Mouse (Mus musculus): ENCODE measurements around the gene Cenpo. TPM values are rescaled to one million over a fixed set of nuclear protein-coding genes. Genes with fewer than 3 reads are reported as not detected.

Cenpo gene
- total RNA-seq, 1 experiment, result 17.6 TPM

- Histone ChIP-seq H3K27ac (ENCODE audit: insufficient read depth, low read depth, low read length, poor library complexity, severe bottlenecking) (no peak overlapping the region), H3K9ac (ENCODE audit: insufficient read depth, low read depth, low read length, poor library complexity, severe bottlenecking) (no peak overlapping the region), H3K4me3 (ENCODE audit: insufficient read depth in 1 of 2, low read depth in 1 of 2, low read length in 2 of 2, poor library complexity in 1 of 2, severe bottlenecking in 1 of 2) (no peak overlapping the region), H3K36me3 (ENCODE audit: control insufficient read depth, insufficient read depth, low read length, poor library complexity, severe bottlenecking) (no peaks in the 10 kb centered on the region), H3K4me1 (ENCODE audit: control insufficient read depth in 2 of 2, insufficient read depth in 2 of 2, low read length in 2 of 2, poor library complexity in 1 of 2) (peaks cover 0 to 11% of the 10 kb centered on the region in 2 experiments; a peak in 2 of 4 replicates), H3K9me3 (ENCODE audit: control insufficient read depth, insufficient read depth, low read depth, low read length) (no peaks in the 10 kb centered on the region)
- in situ Hi-C loops (cut with MboI; ENCODE audit: low sequenced_read_pairs in 2 of 2, unreplicated experiment in 2 of 2), result no loop called here
- TF ChIP-seq MAFK (IDR thresholded peaks at IDR 0.05; ENCODE audit: insufficient read depth, low read depth, low read length) (no peak), HCFC1 (IDR thresholded peaks at IDR 0.05; ENCODE audit: borderline replicate concordance, insufficient read depth, low read length) (no peak), CHD2 (IDR thresholded peaks at IDR 0.05; ENCODE audit: low read depth, low read length) (no peak), ZC3H11A (IDR thresholded peaks at IDR 0.05; ENCODE audit: borderline replicate concordance, low read depth, low read length) (no peak), ZNF384 (IDR thresholded peaks at IDR 0.05; ENCODE audit: low read depth, low read length) (no peak)
- no peak for DNase-seq (ENCODE audit: low read depth, low spot score)
Observed at GRCm38 (mm10) chr12:4158868-4159632, 75.0 kb downstream of the Cenpo start.

DNA sequence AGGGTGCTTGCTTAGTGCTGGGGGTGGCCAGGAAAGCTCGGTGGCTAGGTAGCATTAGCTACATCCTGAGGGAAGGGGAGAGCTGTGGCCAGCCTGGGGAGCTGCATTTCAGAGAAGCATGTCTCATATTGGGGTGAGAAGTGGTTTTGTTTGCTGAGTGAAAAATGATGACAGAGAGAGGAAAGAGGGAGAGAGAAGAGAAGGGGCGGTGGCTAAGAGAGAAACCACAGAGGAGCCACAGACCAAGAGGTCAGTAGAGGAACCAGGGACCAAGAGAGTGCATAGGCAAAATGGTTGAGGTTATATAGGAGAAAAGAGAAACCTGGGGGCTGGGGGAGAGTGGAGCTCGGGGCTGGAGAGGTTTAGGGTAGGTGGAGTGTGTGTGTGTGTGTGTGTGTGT is 75.9 kb downstream of the Cenpo start:
- Histone ChIP-seq H3K9me3 (ENCODE audit: control insufficient read depth, insufficient read depth, low read depth, low read length) (no peaks in the 10 kb centered on the region), H3K4me1 (ENCODE audit: control insufficient read depth in 2 of 2, insufficient read depth in 2 of 2, low read length in 2 of 2, poor library complexity in 1 of 2) (peaks cover 0 to 11% of the 10 kb centered on the region in 2 experiments; a peak in 2 of 4 replicates), H3K9ac (ENCODE audit: insufficient read depth, low read depth, low read length, poor library complexity, severe bottlenecking) (no peak overlapping the region), H3K4me3 (ENCODE audit: insufficient read depth in 1 of 2, low read depth in 1 of 2, low read length in 2 of 2, poor library complexity in 1 of 2, severe bottlenecking in 1 of 2) (no peak overlapping the region), H3K36me3 (ENCODE audit: control insufficient read depth, insufficient read depth, low read length, poor library complexity, severe bottlenecking) (no peaks in the 10 kb centered on the region), H3K27ac (ENCODE audit: insufficient read depth, low read depth, low read length, poor library complexity, severe bottlenecking) (no peak overlapping the region)
- TF ChIP-seq ZNF384 (IDR thresholded peaks at IDR 0.05; ENCODE audit: low read depth, low read length) (no peak), MAFK (IDR thresholded peaks at IDR 0.05; ENCODE audit: insufficient read depth, low read depth, low read length) (no peak), HCFC1 (IDR thresholded peaks at IDR 0.05; ENCODE audit: borderline replicate concordance, insufficient read depth, low read length) (no peak), ZC3H11A (IDR thresholded peaks at IDR 0.05; ENCODE audit: borderline replicate concordance, low read depth, low read length) (no peak), CHD2 (IDR thresholded peaks at IDR 0.05; ENCODE audit: low read depth, low read length) (no peak)
- DNase-seq (ENCODE audit: low read depth, low spot score), result no peak
- in situ Hi-C loops (cut with MboI; ENCODE audit: low sequenced_read_pairs in 2 of 2, unreplicated experiment in 2 of 2), result no loop called here

DNA sequence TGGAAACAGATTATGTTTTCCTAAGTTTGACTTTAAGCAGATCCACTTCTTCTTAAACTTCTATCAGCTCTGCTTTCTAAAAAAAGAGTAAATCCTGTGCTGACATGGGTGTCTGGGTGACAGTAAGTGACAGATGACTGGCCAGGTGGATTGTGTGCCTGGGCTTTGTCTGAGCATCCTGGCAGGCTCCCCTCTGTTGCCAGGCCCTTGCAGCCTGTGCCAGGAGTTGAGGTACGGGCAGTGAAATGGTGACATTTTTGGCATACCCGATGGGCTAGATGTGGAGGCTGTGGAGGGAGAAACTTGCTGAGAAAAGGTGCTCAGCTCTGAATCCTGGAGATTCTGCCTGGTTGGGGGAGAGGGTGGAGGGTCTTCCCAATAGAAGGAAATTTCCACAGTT is 76.6 kb downstream of the Cenpo start:
- H3K4me3 ChIP-seq (ENCODE audit: insufficient read depth in 1 of 2, low read depth in 1 of 2, low read length in 2 of 2, poor library complexity in 1 of 2, severe bottlenecking in 1 of 2), result no peak overlapping the region

GRCm38 (mm10) chr12:4151969-4152368 is 82.1 kb downstream of the Cenpo start:
- H3K4me3 ChIP-seq (ENCODE audit: insufficient read depth in 1 of 2, low read depth in 1 of 2, low read length in 2 of 2, poor library complexity in 1 of 2, severe bottlenecking in 1 of 2), result no peak overlapping the region
- 0 out of 4 replicates have a peak, but pooled peaks cover 0 to 2% of the 10 kb centered on the region in 2 experiments for H3K4me1 ChIP-seq (ENCODE audit: control insufficient read depth in 2 of 2, insufficient read depth in 2 of 2, low read length in 2 of 2, poor library complexity in 1 of 2)
- no peak overlapping the region for H3K27ac ChIP-seq (ENCODE audit: insufficient read depth, low read depth, low read length, poor library complexity, severe bottlenecking)
- no peak for DNase-seq (ENCODE audit: low read depth, low spot score)
- H3K9ac ChIP-seq (ENCODE audit: insufficient read depth, low read depth, low read length, poor library complexity, severe bottlenecking), result no peak overlapping the region
- H3K36me3 ChIP-seq (ENCODE audit: control insufficient read depth, insufficient read depth, low read length, poor library complexity, severe bottlenecking), result no peaks in the 10 kb centered on the region
- H3K9me3 ChIP-seq (ENCODE audit: control insufficient read depth, insufficient read depth, low read depth, low read length), result no peaks in the 10 kb centered on the region
- in situ Hi-C loops (cut with MboI; ENCODE audit: low sequenced_read_pairs in 2 of 2, unreplicated experiment in 2 of 2), result no loop called here
- TF ChIP-seq HCFC1 (IDR thresholded peaks at IDR 0.05; ENCODE audit: borderline replicate concordance, insufficient read depth, low read length) (no peak), MAFK (IDR thresholded peaks at IDR 0.05; ENCODE audit: insufficient read depth, low read depth, low read length) (no peak), CHD2 (IDR thresholded peaks at IDR 0.05; ENCODE audit: low read depth, low read length) (no peak), ZC3H11A (IDR thresholded peaks at IDR 0.05; ENCODE audit: borderline replicate concordance, low read depth, low read length) (no peak), ZNF384 (IDR thresholded peaks at IDR 0.05; ENCODE audit: low read depth, low read length) (no peak)

More for the DNA sequence above, 76.6 kb downstream of the Cenpo start:
- TF ChIP-seq HCFC1 (IDR thresholded peaks at IDR 0.05; ENCODE audit: borderline replicate concordance, insufficient read depth, low read length) (no peak), MAFK (IDR thresholded peaks at IDR 0.05; ENCODE audit: insufficient read depth, low read depth, low read length) (no peak), ZC3H11A (IDR thresholded peaks at IDR 0.05; ENCODE audit: borderline replicate concordance, low read depth, low read length) (no peak)
- Histone ChIP-seq H3K9ac (ENCODE audit: insufficient read depth, low read depth, low read length, poor library complexity, severe bottlenecking) (no peak overlapping the region), H3K4me1 (ENCODE audit: control insufficient read depth in 2 of 2, insufficient read depth in 2 of 2, low read length in 2 of 2, poor library complexity in 1 of 2) (peaks cover 0 to 11% of the 10 kb centered on the region in 2 experiments; a peak in 2 of 4 replicates), H3K9me3 (ENCODE audit: control insufficient read depth, insufficient read depth, low read depth, low read length) (no peaks in the 10 kb centered on the region), H3K36me3 (ENCODE audit: control insufficient read depth, insufficient read depth, low read length, poor library complexity, severe bottlenecking) (no peaks in the 10 kb centered on the region), H3K27ac (ENCODE audit: insufficient read depth, low read depth, low read length, poor library complexity, severe bottlenecking) (no peak overlapping the region)
- DNase-seq (ENCODE audit: low read depth, low spot score), result no peak
- in situ Hi-C loops (cut with MboI; ENCODE audit: low sequenced_read_pairs in 2 of 2, unreplicated experiment in 2 of 2), result no loop called here

Data from ES-E14 (cell line).